Mouse (Mus musculus): ENCODE results near the gene Ndufa4l2. TPM values are rescaled to one million over a fixed set of nuclear protein-coding genes. Genes with fewer than 3 reads are reported as not detected.

Gene Ndufa4l2
- polyA plus RNA-seq, 1 experiment from 2014 or later, result 2.4 TPM

- H3K4me1 ChIP-seq (ENCODE audit: control insufficient read depth, insufficient read depth, low read length), result no peaks in the 10 kb centered on the region
- DNase-seq (ENCODE audit: low spot score) (no peak), ATAC-seq (ENCODE audit: insufficient read depth, low FRiP score, low TSS enrichment) (no peak)
- WGBS, result 80% methylated on average over 13 of the region's 13 CpGs
- H3K4me3 ChIP-seq (ENCODE audit: low read depth, low read length), result no peak within 1 kb of the TSS
- H3K27me3 ChIP-seq (ENCODE audit: control insufficient read depth, insufficient read depth, low read length), result no peaks in the 10 kb centered on the region
- no peak within 1 kb of the TSS for H3K4me2 ChIP-seq (ENCODE audit: low read depth)
- H3K36me3 ChIP-seq (ENCODE audit: control insufficient read depth, insufficient read depth, low read length), result peaks cover 8% of the 10 kb centered on the region
- no peaks in the 10 kb centered on the region for H3K9me3 ChIP-seq (ENCODE audit: control insufficient read depth, low read length)
- no peak within 1 kb of the TSS for H3K27ac ChIP-seq (ENCODE audit: low read depth, low read length)
- no peak within 1 kb of the TSS for H3K9ac ChIP-seq (ENCODE audit: low read length)
These were observed 13.6 kb upstream of the Ndufa4l2 start, which contains the start of gene Stac3 for GRCm38 (mm10) chr10:127500894-127501893. TSS of gene Stac3 (plus strand) at chr10:127501686.

GRCm38 (mm10) chr10:127508239-127508638 is 6.5 kb upstream of the Ndufa4l2 start:
- Histone ChIP-seq H3K36me3 (ENCODE audit: control insufficient read depth, insufficient read depth, low read length) (no peaks in the 10 kb centered on the region), H3K9me3 (ENCODE audit: control insufficient read depth, low read length) (no peaks in the 10 kb centered on the region), H3K4me3 (ENCODE audit: low read depth, low read length) (no peak overlapping the region), H3K27ac (ENCODE audit: low read depth, low read length) (no peak overlapping the region), H3K27me3 (ENCODE audit: control insufficient read depth, insufficient read depth, low read length) (peaks cover 33% of the 10 kb centered on the region), H3K4me1 (ENCODE audit: control insufficient read depth, insufficient read depth, low read length) (peaks cover 33% of the 10 kb centered on the region), H3K4me2 (ENCODE audit: low read depth) (peak overlapping the region; percentile 59), H3K9ac (ENCODE audit: low read length) (no peak overlapping the region)
- DNase-seq (ENCODE audit: low spot score) (peak; percentile 86), ATAC-seq (ENCODE audit: insufficient read depth, low FRiP score, low TSS enrichment) (no peak)
- 2% methylated on average over 15 of the region's 15 CpGs for WGBS

- WGBS, result under 1% methylated on average over 35 of the region's 35 CpGs
- H3K4me1 ChIP-seq (ENCODE audit: control insufficient read depth, insufficient read depth, low read length), result peaks cover 43% of the 10 kb centered on the region
- ATAC-seq (ENCODE audit: insufficient read depth, low FRiP score, low TSS enrichment) (peak; percentile 71), DNase-seq (ENCODE audit: low spot score) (peak; percentile 97)
- H3K36me3 ChIP-seq (ENCODE audit: control insufficient read depth, insufficient read depth, low read length), result no peaks in the 10 kb centered on the region
- H3K9me3 ChIP-seq (ENCODE audit: control insufficient read depth, low read length), result no peaks in the 10 kb centered on the region
- H3K9ac ChIP-seq (ENCODE audit: low read length), result peak overlapping the region; percentile 31
- peaks cover 40% of the 10 kb centered on the region for H3K27me3 ChIP-seq (ENCODE audit: control insufficient read depth, insufficient read depth, low read length)
- peak overlapping the region; percentile 91 for H3K27ac ChIP-seq (ENCODE audit: low read depth, low read length)
- peak overlapping the region; percentile 38 for H3K4me3 ChIP-seq (ENCODE audit: low read depth, low read length)
- H3K4me2 ChIP-seq (ENCODE audit: low read depth), result peak overlapping the region; percentile 59
These were observed 5.5 kb upstream of the Ndufa4l2 start for GRCm38 (mm10) chr10:127509051-127509836.

GRCm38 (mm10) chr10:127509837-127510701 is 4.7 kb upstream of the Ndufa4l2 start:
- H3K36me3 ChIP-seq (ENCODE audit: control insufficient read depth, insufficient read depth, low read length), result no peaks in the 10 kb centered on the region
- H3K9me3 ChIP-seq (ENCODE audit: control insufficient read depth, low read length), result no peaks in the 10 kb centered on the region
- peak overlapping the region; percentile 38 for H3K4me3 ChIP-seq (ENCODE audit: low read depth, low read length)
- H3K4me2 ChIP-seq (ENCODE audit: low read depth), result peak overlapping the region; percentile 59
- no peak for ATAC-seq (ENCODE audit: insufficient read depth, low FRiP score, low TSS enrichment)
- H3K27me3 ChIP-seq (ENCODE audit: control insufficient read depth, insufficient read depth, low read length), result peaks cover 48% of the 10 kb centered on the region
- DNase-seq (ENCODE audit: low spot score), result peak; percentile 53
- H3K9ac ChIP-seq (ENCODE audit: low read length), result peak overlapping the region; percentile 31
- peak overlapping the region; percentile 91 for H3K27ac ChIP-seq (ENCODE audit: low read depth, low read length)
- 2% methylated on average over 17 of the region's 17 CpGs for WGBS
- peaks cover 45% of the 10 kb centered on the region for H3K4me1 ChIP-seq (ENCODE audit: control insufficient read depth, insufficient read depth, low read length)

GRCm38 (mm10) chr10:127510895-127511617 is 3.7 kb upstream of the Ndufa4l2 start:
- H3K4me3 ChIP-seq (ENCODE audit: low read depth, low read length), result peak overlapping the region; percentile 30
- ATAC-seq (ENCODE audit: insufficient read depth, low FRiP score, low TSS enrichment), result no peak
- peak overlapping the region; percentile 91 for H3K27ac ChIP-seq (ENCODE audit: low read depth, low read length)
- no peaks in the 10 kb centered on the region for H3K36me3 ChIP-seq (ENCODE audit: control insufficient read depth, insufficient read depth, low read length)
- DNase-seq (ENCODE audit: low spot score), result peak; percentile 51
- 5% methylated on average over 11 of the region's 11 CpGs for whole genome bisulfite sequencing
- peak overlapping the region; percentile 63; the same call in 1 of the 2 replicates for H3K9ac ChIP-seq (ENCODE audit: low read length)
- H3K9me3 ChIP-seq (ENCODE audit: control insufficient read depth, low read length), result no peaks in the 10 kb centered on the region
- peaks cover 50% of the 10 kb centered on the region for H3K27me3 ChIP-seq (ENCODE audit: control insufficient read depth, insufficient read depth, low read length)
- peak overlapping the region; percentile 56 for H3K4me2 ChIP-seq (ENCODE audit: low read depth)
- H3K4me1 ChIP-seq (ENCODE audit: control insufficient read depth, insufficient read depth, low read length), result peaks cover 54% of the 10 kb centered on the region

- peak overlapping the region; percentile 63 for H3K9ac ChIP-seq (ENCODE audit: low read length)
- ATAC-seq (ENCODE audit: insufficient read depth, low FRiP score, low TSS enrichment), result 0 out of 2 replicates have a peak, but pooled peaks have one; percentile 3
- DNase-seq (ENCODE audit: low spot score), result peak; percentile 80
- peak overlapping the region; percentile 56 for H3K4me2 ChIP-seq (ENCODE audit: low read depth)
- no peaks in the 10 kb centered on the region for H3K9me3 ChIP-seq (ENCODE audit: control insufficient read depth, low read length)
- peaks cover 49% of the 10 kb centered on the region for H3K27me3 ChIP-seq (ENCODE audit: control insufficient read depth, insufficient read depth, low read length)
- WGBS, result under 1% methylated on average over 45 of the region's 46 CpGs
- H3K4me3 ChIP-seq (ENCODE audit: low read depth, low read length), result peak overlapping the region; percentile 30
- no peaks in the 10 kb centered on the region for H3K36me3 ChIP-seq (ENCODE audit: control insufficient read depth, insufficient read depth, low read length)
- peaks cover 61% of the 10 kb centered on the region for H3K4me1 ChIP-seq (ENCODE audit: control insufficient read depth, insufficient read depth, low read length)
- H3K27ac ChIP-seq (ENCODE audit: low read depth, low read length), result peak overlapping the region; percentile 91
These were observed 3.0 kb upstream of the Ndufa4l2 start for GRCm38 (mm10) chr10:127511634-127512306.

GRCm38 (mm10) chr10:127512307-127512666 is 2.5 kb upstream of the Ndufa4l2 start:
- Histone ChIP-seq H3K9ac (ENCODE audit: low read length) (peak overlapping the region; percentile 63), H3K36me3 (ENCODE audit: control insufficient read depth, insufficient read depth, low read length) (no peaks in the 10 kb centered on the region), H3K27ac (ENCODE audit: low read depth, low read length) (peak overlapping the region; percentile 91), H3K4me3 (ENCODE audit: low read depth, low read length) (peak overlapping the region; percentile 30), H3K4me2 (ENCODE audit: low read depth) (peak overlapping the region; percentile 56), H3K9me3 (ENCODE audit: control insufficient read depth, low read length) (no peaks in the 10 kb centered on the region), H3K27me3 (ENCODE audit: control insufficient read depth, insufficient read depth, low read length) (peaks cover 44% of the 10 kb centered on the region), H3K4me1 (ENCODE audit: control insufficient read depth, insufficient read depth, low read length) (peaks cover 66% of the 10 kb centered on the region)
- 3% methylated on average over 7 of the region's 7 CpGs for WGBS
- ATAC-seq (ENCODE audit: insufficient read depth, low FRiP score, low TSS enrichment) (no peak), DNase-seq (ENCODE audit: low spot score) (no peak)

Data from neural tube, embryonic 11.5 days (tissue).